Mouse (Mus musculus): ENCODE results near the gene Hist2h3c2. TPM values are rescaled to one million over a fixed set of nuclear protein-coding genes. Genes with fewer than 3 reads are reported as not detected.
A peak's percentile ranks its signal among the peaks of the same experiment; 100 is the strongest.
"Not testable (repeated sequence)": the region's sequence is repeated elsewhere in the genome, so short reads cannot be mapped to it uniquely, and the experiment has no call there.

Hist2h3c2 gene
- 1 to 10 TPM; 7.6 to 8.3 TPM for total RNA-seq (2021)
- long read RNA-seq, experiment 1, partial matches to known transcripts, result 0 of 2 reads
- long read RNA-seq, experiment 1, other reads (novel, unspliced or antisense), result 0 of 2 reads
- long read RNA-seq, experiment 2, result 0 reads

GRCm38 (mm10) chr3:96238954-96239793, at the start of gene Hist2h3c2:
Gene Hist2h3c2, minus strand, starts transcription at chr3:96239127.
- intact Hi-C loops (cut with DNase I), result not testable (repeated sequence)
- peak in 1 of 2 experiments; percentile 49 for DNase-seq

DNA sequence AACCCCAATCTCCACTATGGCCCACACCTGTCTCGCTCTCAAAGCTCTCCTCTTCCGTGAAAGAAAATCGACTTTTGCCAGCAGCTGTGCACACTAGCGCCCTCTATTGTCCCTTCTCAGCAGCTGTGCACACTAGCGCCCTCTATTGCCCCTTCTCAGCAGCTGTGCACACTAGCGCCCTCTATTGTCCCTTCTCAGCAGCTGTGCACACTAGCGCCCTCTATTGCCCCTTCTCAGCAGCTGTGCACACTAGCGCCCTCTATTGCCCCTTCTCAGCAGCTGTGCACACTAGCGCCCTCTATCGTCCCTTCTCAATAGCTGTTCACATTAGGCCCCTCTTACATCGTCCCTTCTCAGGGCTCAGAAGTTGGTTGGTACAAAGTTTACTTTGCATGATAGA, 48.4 kb upstream of the Hist2h3c2 start:
- intact Hi-C loops (cut with DNase I); DNase-seq: not testable (repeated sequence)

GRCm38 (mm10) chr3:96284457-96284856, 45.5 kb upstream of the Hist2h3c2 start:
- intact Hi-C loops (cut with DNase I), result no loop called here

GRCm38 (mm10) chr3:96280660-96281059, 41.7 kb upstream of the Hist2h3c2 start:
- no peak for DNase-seq
- intact Hi-C loops (cut with DNase I), result no loop called here

More at GRCm38 (mm10) chr3:96284457-96284856, 45.5 kb upstream of the Hist2h3c2 start:
- DNase-seq, result no peak

DNA sequence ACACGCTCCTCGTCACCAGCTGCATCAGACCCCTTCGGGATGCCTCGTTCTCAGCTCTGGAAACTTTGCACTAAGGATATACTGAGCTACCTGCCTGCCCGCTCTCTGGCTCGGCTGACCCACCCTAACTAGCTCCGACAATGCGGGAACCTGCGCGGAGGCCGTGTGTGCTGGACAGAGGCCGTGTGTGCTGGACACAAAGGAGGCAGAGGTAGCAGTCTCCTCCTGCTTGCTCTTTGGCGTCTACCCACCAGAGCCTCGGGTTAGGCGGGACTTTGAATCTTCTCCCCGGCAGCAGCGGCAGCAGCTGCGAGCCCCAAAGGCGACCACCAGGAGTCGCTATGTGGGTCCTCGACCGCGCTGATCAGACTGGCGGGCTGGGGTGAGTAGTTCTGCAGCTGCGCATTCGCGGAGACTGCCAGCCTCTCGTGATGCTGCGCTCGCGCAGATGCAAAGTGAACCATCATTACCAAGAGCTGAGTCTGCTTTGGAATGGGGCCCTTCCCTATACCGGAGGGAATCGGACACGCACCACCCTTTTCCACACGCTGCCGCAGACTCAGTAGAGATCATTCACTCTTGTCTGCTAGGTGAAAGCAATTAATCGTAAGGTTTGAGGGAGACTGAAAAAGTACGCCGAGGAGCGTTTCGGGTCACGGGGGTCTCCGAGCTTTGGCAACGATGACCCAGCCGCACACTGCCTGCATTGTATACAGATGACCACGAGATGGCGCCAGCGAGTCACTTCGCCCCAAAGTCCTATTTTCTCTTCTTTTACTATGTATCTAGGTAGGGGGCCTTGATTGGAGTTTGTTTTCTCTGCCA, 39.1 kb upstream of the Hist2h3c2 start:
- peak; percentile 84 to 87 for DNase-seq
- intact Hi-C loops (cut with DNase I), result loop anchor here (5.0 kb wide), 1 partner anchor 159 kb away; no protein-coding TSS in a partner anchor

DNA sequence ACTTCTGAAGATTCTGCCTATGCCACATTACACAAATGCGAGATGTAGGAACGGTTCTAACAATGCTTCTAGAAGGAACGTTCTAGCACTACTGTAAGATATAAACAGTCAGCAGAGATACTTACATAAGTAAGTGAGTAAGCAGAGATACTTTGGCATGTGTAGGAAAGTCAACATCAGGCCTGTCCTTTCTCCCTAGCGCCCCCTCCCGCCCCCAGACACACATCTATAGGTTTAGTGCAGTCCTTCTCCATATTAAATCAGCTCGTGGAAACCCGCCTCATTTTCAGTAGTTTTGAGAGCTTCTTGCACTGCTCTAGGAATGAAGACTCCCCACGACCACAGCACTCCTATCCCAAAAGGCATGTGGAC, 38.5 kb upstream of the Hist2h3c2 start:
- DNase-seq, result no peak
- intact Hi-C loops (cut with DNase I), result loop anchor here (5.0 kb wide), 1 partner anchor 160 kb away; no protein-coding TSS in a partner anchor

- DNase-seq, result no peak
- intact Hi-C loops (cut with DNase I), result no loop called here
These were observed 34.9 kb upstream of the Hist2h3c2 start for GRCm38 (mm10) chr3:96273591-96274465.

DNA sequence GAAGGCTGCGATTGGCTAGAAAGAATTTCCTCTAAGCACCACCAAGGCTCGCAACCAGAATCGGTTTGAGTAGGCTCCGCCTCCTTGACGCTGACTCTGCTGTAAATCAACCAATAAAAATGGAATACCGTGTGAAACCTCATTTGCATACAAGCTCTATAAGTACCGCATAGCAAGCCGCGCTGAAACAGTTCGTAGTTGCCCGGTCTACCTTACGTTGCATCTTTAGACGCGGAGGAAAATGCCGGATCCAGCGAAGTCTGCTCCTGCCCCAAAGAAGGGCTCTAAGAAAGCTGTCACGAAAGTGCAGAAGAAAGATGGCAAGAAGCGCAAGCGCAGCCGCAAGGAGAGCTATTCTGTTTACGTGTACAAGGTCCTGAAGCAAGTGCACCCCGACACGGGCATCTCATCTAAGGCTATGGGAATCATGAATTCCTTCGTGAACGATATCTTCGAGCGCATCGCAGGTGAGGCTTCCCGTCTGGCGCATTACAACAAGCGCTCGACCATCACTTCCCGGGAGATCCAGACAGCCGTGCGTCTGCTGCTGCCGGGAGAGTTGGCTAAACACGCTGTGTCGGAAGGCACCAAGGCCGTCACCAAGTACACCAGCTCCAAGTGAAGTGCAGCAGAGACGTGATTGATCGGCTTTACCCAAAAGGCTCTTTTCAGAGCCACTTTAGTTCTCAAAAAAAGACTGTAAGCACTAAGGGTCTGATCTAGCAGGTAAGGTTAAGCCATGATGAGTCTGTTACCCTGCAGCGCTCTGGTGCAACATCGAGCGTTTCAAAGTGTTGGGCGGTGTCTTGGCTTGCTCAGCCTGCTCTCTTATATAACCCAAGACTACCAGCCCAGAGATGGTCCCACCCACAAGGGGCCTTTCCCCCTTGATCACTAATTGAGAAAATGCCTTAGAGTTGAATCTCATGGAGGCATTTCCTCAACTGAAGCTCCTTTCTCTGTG, 30.9 kb upstream of the Hist2h3c2 start, which contains the start of gene Hist2h2bb:
Gene Hist2h2bb (plus strand): TSS at position 242 of the 964 bp plus-strand sequence.
- peak; percentile 83 to 84 for DNase-seq
- intact Hi-C loops (cut with DNase I), result loop anchor here (10.0 kb wide), 1 partner anchor 205 kb away; no protein-coding TSS in a partner anchor

GRCm38 (mm10) chr3:96268776-96269378, 29.9 kb upstream of the Hist2h3c2 start:
- intact Hi-C loops (cut with DNase I), result loop anchor here (10.0 kb wide), 1 partner anchor 204 kb away; no protein-coding TSS in a partner anchor
- peak in 1 of 2 experiments; percentile 23 for DNase-seq

DNA sequence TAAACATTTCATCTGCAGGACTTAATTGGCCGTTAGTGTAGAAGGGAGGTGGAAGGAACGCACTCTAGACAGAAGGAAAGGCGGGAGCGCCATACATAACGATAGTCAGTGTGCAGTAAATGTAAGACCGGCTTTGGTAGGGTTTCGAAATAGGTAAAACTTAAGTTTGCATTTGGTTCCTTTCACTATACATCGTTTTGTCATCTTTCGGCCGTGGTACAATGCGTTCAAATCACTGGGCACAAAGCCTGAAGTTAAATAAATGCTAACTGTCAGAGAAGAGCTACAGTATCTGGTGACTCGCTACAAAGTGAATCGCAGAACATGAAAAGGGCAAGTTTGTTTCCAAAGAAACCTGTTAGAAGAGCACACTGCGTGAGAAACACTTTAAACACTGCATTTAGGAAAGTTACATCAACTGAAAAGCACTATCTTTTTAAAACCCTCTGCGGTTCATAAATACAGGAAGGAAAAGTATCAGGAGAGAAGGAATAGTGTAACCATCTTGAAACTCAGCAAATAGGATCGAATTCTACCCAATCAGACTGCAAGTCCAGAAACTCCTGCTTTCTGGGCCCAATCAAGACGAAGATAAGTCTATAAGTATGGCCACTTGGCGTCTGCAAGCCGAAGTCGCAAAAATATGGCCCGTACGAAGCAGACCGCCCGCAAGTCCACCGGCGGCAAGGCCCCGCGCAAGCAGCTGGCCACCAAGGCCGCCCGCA, 29.3 kb upstream of the Hist2h3c2 start, which contains the start of gene Hist2h3b:
Gene Hist2h3b (plus strand): TSS at position 604 of the 725 bp plus-strand sequence.
- intact Hi-C loops (cut with DNase I), result loop anchor here (10.0 kb wide), 1 partner anchor 203 kb away; no protein-coding TSS in a partner anchor

GRCm38 (mm10) chr3:96267541-96267940, 28.6 kb upstream of the Hist2h3c2 start:
- DNase-seq, result no peak
- intact Hi-C loops (cut with DNase I), result loop anchor here (10.0 kb wide), 1 partner anchor 203 kb away; no protein-coding TSS in a partner anchor

More for the DNA sequence above, 29.3 kb upstream of the Hist2h3c2 start, which contains the start of gene Hist2h3b:
- DNase-seq, result peak; percentile 50 to 75

- intact Hi-C loops (cut with DNase I), result loop anchor here (10.0 kb wide), 1 partner anchor 201 kb away; no protein-coding TSS in a partner anchor
These were observed 27.3 kb upstream of the Hist2h3c2 start for GRCm38 (mm10) chr3:96266132-96266710.

GRCm38 (mm10) chr3:96264404-96264949, 25.6 kb upstream of the Hist2h3c2 start:
- no peak for DNase-seq
- intact Hi-C loops (cut with DNase I), result loop anchor here (10.0 kb wide), 1 partner anchor 200 kb away; no protein-coding TSS in a partner anchor

More at GRCm38 (mm10) chr3:96266132-96266710, 27.3 kb upstream of the Hist2h3c2 start:
- no peak for DNase-seq

GRCm38 (mm10) chr3:96263558-96264403, 24.9 kb upstream of the Hist2h3c2 start:
- intact Hi-C loops (cut with DNase I), result loop anchor here (10.0 kb wide), 1 partner anchor 199 kb away; no protein-coding TSS in a partner anchor
- peak in 1 of 2 experiments; percentile 54 for DNase-seq

- DNase-seq, result peak; percentile 89 to 93
- intact Hi-C loops (cut with DNase I), result loop anchor here (10.0 kb wide), 1 partner anchor 198 kb away; no protein-coding TSS in a partner anchor
These were observed 24.1 kb upstream of the Hist2h3c2 start, which contains the start of gene Hist2h4 for GRCm38 (mm10) chr3:96262979-96263550. Gene Hist2h4, minus strand, starts transcription at chr3:96263311.
